ENCODE assay signal across 8 mouse cellular contexts in genomic region chr7:28339213-28339917, GRCm38 (mm10). TPM values are rescaled to one million over a fixed set of nuclear protein-coding genes. Genes with fewer than 3 reads are reported as not detected.
A peak's percentile ranks its signal among the peaks of the same experiment; 100 is the strongest.
DNase-seq lines count a peak whose midpoint lies in the region; ATAC-seq and TF ChIP-seq lines count a peak whose summit lies in the region.

No protein-coding gene starts in this region.

- peaks cover 8% of the 10 kb centered on the region for H3K79me2 ChIP-seq in heart, adult 2 months (replicated peaks; ENCODE audit: control insufficient read depth, insufficient read depth, low read length)

- TF ChIP-seq POLR2A in heart, adult 2 months (IDR thresholded peaks at IDR 0.05; ENCODE audit: insufficient read depth, low read depth, low read length): no peak
- no peak for TF ChIP-seq POLR2A in kidney, adult 2 months (IDR thresholded peaks at IDR 0.05; ENCODE audit: low read depth, low read length)

- H3K27me3 ChIP-seq in heart, adult 2 months (ENCODE audit: control insufficient read depth, insufficient read depth, low read length): no peaks in the 10 kb centered on the region
- no peaks in the 10 kb centered on the region for H3K27me3 ChIP-seq in kidney, adult 2 months (replicated peaks; ENCODE audit: control insufficient read depth, insufficient read depth, low read length)
- H3K27me3 ChIP-seq in lung, embryonic 15.5 days: no peaks in the 10 kb centered on the region

- H3K4me2 ChIP-seq in lung, embryonic 15.5 days: peak overlapping the region; percentile 75

- WGBS in heart, adult 2 months: 56% methylated on average over 19 of the region's 19 CpGs
- WGBS in kidney, adult 2 months: 47% methylated on average over 19 of the region's 19 CpGs
- WGBS in lung, embryonic 15.5 days: 75% methylated on average over 19 of the region's 19 CpGs

- peak; percentile 64 for TF ChIP-seq CTCF in heart, adult 2 months (IDR thresholded peaks at IDR 0.05)
- TF ChIP-seq CTCF in kidney, adult 2 months (conservative IDR thresholded peaks at IDR 0.05; ENCODE audit: insufficient read depth, insufficient read length, low read depth, low read length): peak; percentile 38

- no peak overlapping the region for H3K9ac ChIP-seq in heart, adult 2 months (ENCODE audit: low read depth, low read length)
- H3K9ac ChIP-seq in lung, embryonic 15.5 days: peak overlapping the region; percentile 97

- H3K9me3 ChIP-seq in lung, embryonic 15.5 days: no peaks in the 10 kb centered on the region

- H3K4me3 ChIP-seq in heart, adult 2 months: peak overlapping the region; percentile 96
- 0 out of 2 replicates have a peak overlapping the region, but pooled peaks have one; percentile 69 for H3K4me3 ChIP-seq in kidney, adult 2 months (ENCODE audit: insufficient read depth, low read depth, low read length)
- H3K4me3 ChIP-seq in lung, embryonic 15.5 days: peak overlapping the region; percentile 89

- intact Hi-C loops in heart, adult 2 months (cut with DNase I): no loop called here

- H3K27ac ChIP-seq in heart, adult 2 months: peak overlapping the region; percentile 90
- peak overlapping the region; percentile 97 for H3K27ac ChIP-seq in kidney, adult 2 months (ENCODE audit: insufficient read depth, low read depth, low read length)
- H3K27ac ChIP-seq in lung, embryonic 15.5 days: peak overlapping the region; percentile 77

- peak; percentile 79 for DNase-seq in CD4-positive helper T cell, adult 2 months (ENCODE audit: low read depth, low spot score)
- DNase-seq in ZHBTc4 (ENCODE audit: low read depth, low spot score): peak; percentile 91
- DNase-seq in embryo, embryonic 11 days: peak; percentile 67
- DNase-seq in heart, adult 2 months: peak; percentile 67 to 75
- DNase-seq in kidney, adult 2 months: peak; percentile 77
- peak; percentile 39 for DNase-seq in ovary, postnatal 14 days (ENCODE audit: low spot score)
- DNase-seq in urinary bladder, adult 2 months (ENCODE audit: low spot score): no peak

- no peak for TF ChIP-seq EP300 in heart, adult 2 months (IDR thresholded peaks at IDR 0.05; ENCODE audit: insufficient read depth, low read depth, low read length)

- no peak for ATAC-seq in lung, embryonic 15.5 days (ENCODE audit: borderline replicate concordance, extremely low read depth, low FRiP score, low TSS enrichment)

- H3K36me3 ChIP-seq in heart, adult 2 months (ENCODE audit: control insufficient read depth, insufficient read depth, low read length): peaks cover 5% of the 10 kb centered on the region; the same call in 1 of the 2 replicates
- H3K36me3 ChIP-seq in kidney, adult 2 months (ENCODE audit: control insufficient read depth, insufficient read depth, low read length): no peaks in the 10 kb centered on the region
- no peaks in the 10 kb centered on the region; the same call in 1 of the 2 replicates for H3K36me3 ChIP-seq in lung, embryonic 15.5 days

- H3K4me1 ChIP-seq in heart, adult 2 months (ENCODE audit: control insufficient read depth, insufficient read depth, low read length): peaks cover 6% of the 10 kb centered on the region
- peaks cover 9% of the 10 kb centered on the region; the same call in 1 of the 2 replicates for H3K4me1 ChIP-seq in kidney, adult 2 months (ENCODE audit: control insufficient read depth, insufficient read depth, low read length)
- H3K4me1 ChIP-seq in lung, embryonic 15.5 days: peaks cover 12% of the 10 kb centered on the region

RNA-seq across cellular contexts. Expression of gene Supt5, which starts 0.8 kb away (rescaled TPM):
- 10 to 100 TPM; 52.5 to 59.9 TPM for total RNA-seq in heart, adult 2 months (2021)
- polyA plus RNA-seq in heart, adult 2 months (2012; rRNA removed): 64.3 and 72.4 TPM in 2 replicates
- polyA plus RNA-seq in kidney, adult 2 months (2012; rRNA removed): 86.8 and 88.6 TPM in 2 replicates
- 83.2 and 88.4 TPM in 2 replicates for polyA plus RNA-seq in lung, embryonic 15.5 days (2015; fragmentation: Nextera tagmentation; extraction: Ambion mirVana)
- 60.7 and 72.5 TPM in 2 replicates for polyA plus RNA-seq in urinary bladder, adult 2 months (2012; rRNA removed)

RNA-seq across cellular contexts. Expression of gene Rps16, which starts 11.1 kb away (rescaled TPM):
- 100 to 1,000 TPM; 496 to 556 TPM for total RNA-seq in heart, adult 2 months (2021)
- 312 and 411 TPM in 2 replicates for polyA plus RNA-seq in heart, adult 2 months (2012; rRNA removed)
- polyA plus RNA-seq in kidney, adult 2 months (2012; rRNA removed): 724 and 951 TPM in 2 replicates
- polyA plus RNA-seq in lung, embryonic 15.5 days (2015; fragmentation: Nextera tagmentation; extraction: Ambion mirVana): 979 and 1,114 TPM in 2 replicates
- 1,939 and 2,023 TPM in 2 replicates for polyA plus RNA-seq in urinary bladder, adult 2 months (2012; rRNA removed)

RNA-seq across cellular contexts. Expression of gene Timm50, which starts 27.5 kb away (rescaled TPM):
- 10 to 100 TPM; 60.0 to 63.5 TPM for total RNA-seq in heart, adult 2 months (2021)
- 63.0 and 72.8 TPM in 2 replicates for polyA plus RNA-seq in heart, adult 2 months (2012; rRNA removed)
- 99.0 and 102 TPM in 2 replicates for polyA plus RNA-seq in kidney, adult 2 months (2012; rRNA removed)
- 146 and 147 TPM in 2 replicates for polyA plus RNA-seq in lung, embryonic 15.5 days (2015; fragmentation: Nextera tagmentation; extraction: Ambion mirVana)
- polyA plus RNA-seq in urinary bladder, adult 2 months (2012; rRNA removed): 33.7 and 41.8 TPM in 2 replicates

RNA-seq across cellular contexts. Expression of gene Plekhg2, which starts 33.0 kb away (rescaled TPM):
- 10 to 100 TPM; 10.4 to 14.3 TPM for total RNA-seq in heart, adult 2 months (2021)
- 15.9 and 16.3 TPM in 2 replicates for polyA plus RNA-seq in heart, adult 2 months (2012; rRNA removed)
- 13.5 and 14.6 TPM in 2 replicates for polyA plus RNA-seq in kidney, adult 2 months (2012; rRNA removed)
- polyA plus RNA-seq in lung, embryonic 15.5 days (2015; fragmentation: Nextera tagmentation; extraction: Ambion mirVana): 59.4 and 67.9 TPM in 2 replicates
- polyA plus RNA-seq in urinary bladder, adult 2 months (2012; rRNA removed): 11.7 and 23.9 TPM in 2 replicates

RNA-seq across cellular contexts. Expression of gene Dll3, which starts 37.3 kb away (rescaled TPM):
- total RNA-seq in heart, adult 2 months (2021): not detected
- not detected in 2 replicates for polyA plus RNA-seq in heart, adult 2 months (2012; rRNA removed)
- not detected in 2 replicates for polyA plus RNA-seq in kidney, adult 2 months (2012; rRNA removed)
- polyA plus RNA-seq in lung, embryonic 15.5 days (2015; fragmentation: Nextera tagmentation; extraction: Ambion mirVana): 0.75 and 0.94 TPM in 2 replicates
- not detected in 2 replicates for polyA plus RNA-seq in urinary bladder, adult 2 months (2012; rRNA removed)
